Mouse (Mus musculus) ES-E14 (cell line): ENCODE data around the gene Ppp2r5e.

ENCODE experiments used
- HCFC1 ChIP-seq: IDR thresholded peaks from 2 replicates; pipeline ENCODE4 v1.6.1; 2012; ENCODE audit warnings: low read length, inconsistent platforms, borderline replicate concordance; ENCODE audit not compliant: insufficient read depth
- MAFK ChIP-seq: IDR thresholded peaks from 2 replicates; pipeline ENCODE4 v1.6.1; 2014; ENCODE audit warnings: mild to moderate bottlenecking, low read depth, low read length, inconsistent platforms; ENCODE audit not compliant: insufficient read depth
- ZC3H11A ChIP-seq: IDR thresholded peaks from 2 replicates; pipeline ENCODE4 v1.6.1; 2012; ENCODE audit warnings: low read depth, mild to moderate bottlenecking, inconsistent platforms, low read length, borderline replicate concordance

- TF ChIP-seq ZC3H11A (no peak), MAFK (no peak), HCFC1 (no peak)
Observed at GRCm38 (mm10) chr12:75599490-75599889, 3.4 kb upstream of the Ppp2r5e start.
